Mouse (Mus musculus): ENCODE data around the gene Cenpx.

DNA sequence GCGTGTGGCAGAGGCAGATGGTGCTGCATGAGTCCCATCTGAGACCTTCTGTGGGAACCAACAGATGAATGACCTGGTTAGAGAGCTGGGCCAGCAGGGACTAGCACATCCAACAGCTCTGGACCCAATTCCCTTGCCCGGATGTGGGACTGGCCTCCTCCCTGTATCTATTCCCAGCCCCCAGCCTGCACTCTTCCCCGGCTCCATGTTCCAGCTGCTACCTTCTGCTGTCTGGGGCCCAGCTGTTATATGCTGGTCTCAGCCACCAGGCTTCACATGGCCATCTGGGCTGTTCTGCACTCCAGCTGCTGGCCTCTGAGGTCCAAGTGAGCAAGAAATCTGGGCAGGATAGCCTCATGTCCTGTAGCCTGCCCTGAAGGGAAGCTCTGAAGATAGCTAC lies 48.1 kb downstream of the Cenpx start:
- TF ChIP-seq POLR2A (IDR thresholded peaks at IDR 0.05; ENCODE audit: extremely low read depth, insufficient read depth, low read length) (no peak), CTCF (IDR thresholded peaks at IDR 0.05; ENCODE audit: low read depth, low read length) (no peak)

Measured in liver, adult 2 months (tissue).